Mouse (Mus musculus) heart, postnatal 0 days (tissue): ENCODE measurements around the gene Aox3.

Source experiments
- CTCF ChIP-seq: IDR thresholded peaks from 2 replicates; pipeline ENCODE4 v1.5.1; 2016; ENCODE audit warnings: antibody characterized with exemption, control low read depth, low read depth
- EP300 ChIP-seq: IDR thresholded peaks from 2 replicates; pipeline ENCODE4 v1.6.1; 2016; ENCODE audit warnings: antibody characterized with exemption, low read depth

DNA sequence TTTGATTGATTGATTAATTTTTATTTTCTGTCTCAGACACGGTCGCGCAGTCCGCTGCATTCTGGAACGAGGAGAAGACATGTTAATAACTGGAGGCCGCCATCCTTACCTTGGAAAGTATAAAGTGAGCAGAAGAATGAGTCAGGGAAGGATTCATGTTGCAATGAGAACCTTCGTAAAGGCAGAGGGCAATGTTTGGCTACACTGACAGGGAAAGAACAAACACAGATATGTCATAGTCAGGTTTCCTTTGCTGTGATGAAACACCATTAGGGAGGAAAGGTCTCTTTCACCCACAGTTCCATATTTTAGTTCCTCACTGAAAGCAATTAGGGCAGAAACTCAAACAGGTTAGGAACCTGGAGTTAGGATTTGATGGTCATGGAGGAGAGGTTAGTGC lies 34.5 kb upstream of the Aox3 start:
- TF ChIP-seq CTCF (no peak), EP300 (no peak)
